Mouse (Mus musculus) retina, embryonic 14.5 days (tissue): ENCODE measurements around the gene Taok1.
"Not testable (repeated sequence)": the region's sequence is repeated elsewhere in the genome, so short reads cannot be mapped to it uniquely, and the experiment has no call there.

Source experiments
- DNase-seq: peaks from one replicate; pipeline ENCODE4 v3.0.0-alpha.2; 2015; ENCODE audit warnings: low spot score

The Taok1 gene

GRCm38 (mm10) chr11:77585201-77585600 is 22.4 kb downstream of the Taok1 start:
- no peak for DNase-seq

GRCm38 (mm10) chr11:77545261-77545660 is 62.4 kb downstream of the Taok1 start:
- no peak for DNase-seq

- DNase-seq, result no peak
Measured at GRCm38 (mm10) chr11:77532202-77532846, 75.3 kb downstream of the Taok1 start.

- DNase-seq, result no peak
Measured at GRCm38 (mm10) chr11:77530862-77531261, 76.8 kb downstream of the Taok1 start.

GRCm38 (mm10) chr11:77529644-77530043 is 78.0 kb downstream of the Taok1 start:
- DNase-seq, result no peak

- not testable (repeated sequence) for DNase-seq
Measured at GRCm38 (mm10) chr11:77528420-77528819, 79.2 kb downstream of the Taok1 start.

- no peak for DNase-seq
Measured at GRCm38 (mm10) chr11:77525804-77526486, 81.7 kb downstream of the Taok1 start.

- no peak for DNase-seq
Measured at GRCm38 (mm10) chr11:77520601-77521529, 86.8 kb downstream of the Taok1 start.

GRCm38 (mm10) chr11:77519043-77519442 is 88.6 kb downstream of the Taok1 start, which contains the start of gene Gm10392:
Gene Gm10392, minus strand, starts transcription at chr11:77519198.
- DNase-seq, result no peak

- no peak for DNase-seq
Measured at GRCm38 (mm10) chr11:77518051-77518798, 89.4 kb downstream of the Taok1 start.

GRCm38 (mm10) chr11:77516553-77517425 is 90.8 kb downstream of the Taok1 start:
- no peak for DNase-seq

GRCm38 (mm10) chr11:77515637-77516552 is 91.7 kb downstream of the Taok1 start, which contains the start of gene Trp53i13:
Gene Trp53i13, minus strand, starts transcription at chr11:77515980.
- DNase-seq, result no peak

GRCm38 (mm10) chr11:77514832-77515636 is 92.6 kb downstream of the Taok1 start, which contains the start of gene Abhd15:
Gene Abhd15, plus strand, starts transcription at chr11:77515121.
- DNase-seq, result peak; percentile 80

- peak; percentile 36 for DNase-seq
Measured at GRCm38 (mm10) chr11:77514281-77514831, 93.3 kb downstream of the Taok1 start.

GRCm38 (mm10) chr11:77513811-77514170 is 93.8 kb downstream of the Taok1 start:
- no peak for DNase-seq

GRCm38 (mm10) chr11:77512891-77513810 is 94.5 kb downstream of the Taok1 start:
- peak; percentile 89 for DNase-seq

- DNase-seq, result no peak
Measured at GRCm38 (mm10) chr11:77511336-77511735, 96.3 kb downstream of the Taok1 start.
